7 mouse cellular contexts compared by ENCODE assay signal in genomic region chr4:139193176-139194093, GRCm38 (mm10). TPM values are rescaled to one million over a fixed set of nuclear protein-coding genes. Genes with fewer than 3 reads are reported as not detected.
A peak's percentile ranks its signal among the peaks of the same experiment; 100 is the strongest.
DNase-seq lines count a peak whose midpoint lies in the region; ATAC-seq and TF ChIP-seq lines count a peak whose summit lies in the region.

No protein-coding gene starts in this region.

- no peaks in the 10 kb centered on the region for H3K9me3 ChIP-seq in hindbrain, embryonic 15.5 days

- H3K27ac ChIP-seq in hindbrain, embryonic 15.5 days (replicated peaks): peak overlapping the region; percentile 87
- peak overlapping the region; percentile 93 for H3K27ac ChIP-seq in macrophage

- H3K27me3 ChIP-seq in hindbrain, embryonic 15.5 days: no peaks in the 10 kb centered on the region
- no peaks in the 10 kb centered on the region for H3K27me3 ChIP-seq in splenic B cell, adult 2 months (ENCODE audit: control insufficient read depth, insufficient read depth, low read length, poor library complexity, severe bottlenecking)

- no peak for DNase-seq in lung, adult 2 months
- DNase-seq in lung, postnatal 36 days: no peak
- DNase-seq in splenic B cell, adult 2 months (ENCODE audit: low read depth, low spot score): peak; percentile 65
- DNase-seq in left cerebral cortex, postnatal 4 days: no peak

- intact Hi-C loops in left cerebral cortex, postnatal 4 days (cut with DNase I): no loop called here

- peak overlapping the region; percentile 98 for H3K4me2 ChIP-seq in hindbrain, embryonic 15.5 days

- 2% methylated on average over 35 of the region's 35 CpGs for WGBS in lung, adult 2 months
- 6% methylated on average over 35 of the region's 35 CpGs for WGBS in hindbrain, embryonic 15.5 days
- 2% methylated on average over 33 of the region's 35 CpGs for WGBS in macrophage (ENCODE audit: missing documents)

- H3K36me3 ChIP-seq in hindbrain, embryonic 15.5 days: no peaks in the 10 kb centered on the region
- no peaks in the 10 kb centered on the region; the same call in 1 of the 2 replicates for H3K36me3 ChIP-seq in macrophage (ENCODE audit: inconsistent target)
- no peaks in the 10 kb centered on the region for H3K36me3 ChIP-seq in splenic B cell, adult 2 months (ENCODE audit: control insufficient read depth, insufficient read depth, low read length, poor library complexity, severe bottlenecking)

- peak overlapping the region; percentile 65 for H3K4me3 ChIP-seq in lung, adult 2 months (replicated peaks; ENCODE audit: extremely low read depth, low read depth, low read length)
- peak overlapping the region; percentile 78 for H3K4me3 ChIP-seq in hindbrain, embryonic 15.5 days
- peak overlapping the region; percentile 94 for H3K4me3 ChIP-seq in macrophage (ENCODE audit: inconsistent target)

- 0 out of 2 replicates have a peak, but pooled peaks have one; percentile 14 for TF ChIP-seq POLR2A in lung, adult 2 months (IDR thresholded peaks at IDR 0.05; ENCODE audit: borderline replicate concordance, extremely low read depth, low read depth, low read length)

- H3K9ac ChIP-seq in hindbrain, embryonic 15.5 days: peak overlapping the region; percentile 90

- peaks cover 42% of the 10 kb centered on the region for H3K4me1 ChIP-seq in lung, adult 2 months (ENCODE audit: control insufficient read depth, insufficient read depth, low read length)
- peaks cover 39% of the 10 kb centered on the region for H3K4me1 ChIP-seq in hindbrain, embryonic 15.5 days (replicated peaks)

- ATAC-seq in common myeloid progenitor, adult 5-6 weeks (replicated peaks; ENCODE audit: low read depth, poor library complexity, severe bottlenecking): peak; percentile 23
- ATAC-seq in hindbrain, embryonic 15.5 days (ENCODE audit: low FRiP score, low read depth): peak; percentile 21; the same call in 1 of the 2 replicates

- peaks cover 88% of the 10 kb centered on the region for H3K79me2 ChIP-seq in macrophage (ENCODE audit: inconsistent target)

- TF ChIP-seq CTCF in lung, adult 2 months (IDR thresholded peaks at IDR 0.05; ENCODE audit: insufficient read depth, low read length): no peak

RNA-seq across cellular contexts. Expression of gene Capzb, which starts 0.7 kb away (rescaled TPM):
- polyA plus RNA-seq in lung, adult 2 months (2012; rRNA removed): 152 and 172 TPM in 2 replicates
- 126 and 137 TPM in 2 replicates for total RNA-seq in common myeloid progenitor, adult 5-6 weeks (2017)
- polyA plus RNA-seq in hindbrain, embryonic 15.5 days (2015; fragmentation: Nextera tagmentation; extraction: Ambion mirVana): 331 and 334 TPM in 2 replicates
- total RNA-seq in macrophage (2018; cell fraction: chromatin; rRNA removed): 100 to 1,000 TPM; 159 to 332 (median 238) TPM
- 100 to 1,000 TPM; 379 to 591 (median 456) TPM for total RNA-seq in macrophage (2018; cell fraction: cytosol; rRNA removed)
- 100 to 1,000 TPM; 176 to 252 (median 211) TPM for total RNA-seq in macrophage (2018; cell fraction: nucleus; rRNA removed)
- polyA plus RNA-seq in macrophage (2018): 485 to 769 TPM (median 513 TPM) in 3 replicates
- total RNA-seq in left cerebral cortex, postnatal 4 days (2021): 100 to 1,000 TPM; 298 to 302 TPM
